Mouse (Mus musculus) T-helper 17 cell (primary cell): Measurements from ENCODE around the gene Akna.

Experiments used
- in situ Hi-C, 2 experiments: fragments of 300-600 bp; cut with MboI, MseI; formaldehyde crosslinking; loops; 1 replicate in 1 of 2; 2 replicates in 1 of 2; pipeline ENCODE4 v1.15.1; 2025; ENCODE audit warnings: high pct_unique_total_duplicates in 2 of 2

Akna gene

GRCm38 (mm10) chr4:63385784-63386183 is 17.4 kb downstream of the Akna start:
- in situ Hi-C loops: no loop called here

- in situ Hi-C loops: no loop called here
Observed at GRCm38 (mm10) chr4:63385253-63385652, 17.9 kb downstream of the Akna start.

GRCm38 (mm10) chr4:63384262-63384661 is 18.9 kb downstream of the Akna start:
- in situ Hi-C loops: no loop called here

GRCm38 (mm10) chr4:63383474-63383873 is 19.7 kb downstream of the Akna start:
- in situ Hi-C loops: no loop called here

- in situ Hi-C loops: no loop called here
Observed at GRCm38 (mm10) chr4:63382676-63383369, 20.3 kb downstream of the Akna start.

GRCm38 (mm10) chr4:63377483-63377882 is 25.7 kb downstream of the Akna start:
- in situ Hi-C loops: no loop called here

- in situ Hi-C loops: no loop called here
Observed at GRCm38 (mm10) chr4:63375367-63375766, 27.8 kb downstream of the Akna start.

GRCm38 (mm10) chr4:63374331-63374730 is 28.8 kb downstream of the Akna start:
- in situ Hi-C loops: loop anchor here (5.0 kb wide), 1 partner anchor 33 kb away; no protein-coding TSS in a partner anchor

GRCm38 (mm10) chr4:63373404-63373803 is 29.8 kb downstream of the Akna start:
- in situ Hi-C loops: loop anchor here (5.0 kb wide), 1 partner anchor 34 kb away; no protein-coding TSS in a partner anchor

GRCm38 (mm10) chr4:63371890-63372289 is 31.3 kb downstream of the Akna start:
- in situ Hi-C loops: loop anchor here (5.0 kb wide), 1 partner anchor 35 kb away; no protein-coding TSS in a partner anchor

GRCm38 (mm10) chr4:63370897-63371296 is 32.3 kb downstream of the Akna start:
- in situ Hi-C loops: loop anchor here (5.0 kb wide), 1 partner anchor 36 kb away; no protein-coding TSS in a partner anchor

- in situ Hi-C loops: no loop called here
Observed at GRCm38 (mm10) chr4:63368577-63368976, 34.6 kb downstream of the Akna start.

- in situ Hi-C loops: no loop called here
Observed at GRCm38 (mm10) chr4:63362150-63362549, 41.0 kb downstream of the Akna start, which contains the start of gene Orm2. Orm2 (plus strand) TSS chr4:63362449.

GRCm38 (mm10) chr4:63359861-63360260 is 43.3 kb downstream of the Akna start:
- in situ Hi-C loops: no loop called here

- in situ Hi-C loops: no loop called here
Observed at GRCm38 (mm10) chr4:63356981-63357570, 46.1 kb downstream of the Akna start.

- in situ Hi-C loops: no loop called here
Observed at GRCm38 (mm10) chr4:63355877-63356665, 47.1 kb downstream of the Akna start, which contains the start of gene Orm3. Orm3 (plus strand) TSS chr4:63356162.

GRCm38 (mm10) chr4:63348524-63348923 is 54.6 kb downstream of the Akna start:
- in situ Hi-C loops: no loop called here

GRCm38 (mm10) chr4:63346659-63347058 is 56.5 kb downstream of the Akna start:
- in situ Hi-C loops: no loop called here

- in situ Hi-C loops: no loop called here
Observed at GRCm38 (mm10) chr4:63345261-63345660, 57.9 kb downstream of the Akna start.

GRCm38 (mm10) chr4:63344295-63344694 is 58.9 kb downstream of the Akna start, which contains the start of gene Orm1:
Orm1 (plus strand) TSS chr4:63344560.
- in situ Hi-C loops: no loop called here

GRCm38 (mm10) chr4:63343608-63344007 is 59.5 kb downstream of the Akna start:
- in situ Hi-C loops: no loop called here

GRCm38 (mm10) chr4:63342491-63342890 is 60.7 kb downstream of the Akna start:
- in situ Hi-C loops: no loop called here
